Mouse (Mus musculus) midbrain, postnatal 0 days (tissue): ENCODE results near the gene Asxl1. TPM values are rescaled to one million over a fixed set of nuclear protein-coding genes. Genes with fewer than 3 reads are reported as not detected.

Source experiments
- ATAC-seq: fragments of 200-750 bp; cut with Nextera tagmentation; 2 replicates; pipeline ENCODE4 v1.8.0; 2017; ENCODE audit warnings: moderate number of reproducible peaks, mild to moderate bottlenecking, moderate TSS enrichment, moderate library complexity; ENCODE audit not compliant: low FRiP score
- DNase-seq: peaks from one replicate; pipeline ENCODE4 v3.0.0-alpha.2; 2015; ENCODE audit warnings: low spot score
- H3K27ac ChIP-seq: fragments of 300-500 bp; sonication (generic); 2 replicates; pipeline ENCODE4 v1.5.1; 2014; ENCODE audit warnings: low read depth, mild to moderate bottlenecking, low read length, mixed read lengths
- H3K27me3 ChIP-seq: fragments of 300-500 bp; sonication (generic); 2 replicates; pipeline ENCODE4 v1.6.1; 2014; ENCODE audit warnings: low read length, control low read depth, mixed read lengths; ENCODE audit not compliant: insufficient read depth
- H3K36me3 ChIP-seq: fragments of 300-500 bp; sonication (generic); 2 replicates; pipeline ENCODE4 v1.6.1; 2014; ENCODE audit warnings: low read length, control low read depth, mixed read lengths; ENCODE audit not compliant: insufficient read depth
- H3K4me1 ChIP-seq: fragments of 300-500 bp; sonication (generic); 2 replicates; pipeline ENCODE4 v1.6.1; 2014; ENCODE audit warnings: mild to moderate bottlenecking, control low read depth, antibody characterized with exemption, low read length, mixed read lengths; ENCODE audit not compliant: insufficient read depth
- H3K4me2 ChIP-seq: fragments of 300-500 bp; sonication (generic); 2 replicates; pipeline ENCODE4 v1.6.1; 2014; ENCODE audit warnings: low read depth, mild to moderate bottlenecking, low read length, mixed read lengths; ENCODE audit not compliant: poor library complexity, severe bottlenecking
- H3K4me3 ChIP-seq: fragments of 300-500 bp; sonication (generic); 2 replicates; pipeline ENCODE4 v1.5.1; 2014; ENCODE audit warnings: low read depth, mild to moderate bottlenecking, low read length, moderate library complexity
- H3K9ac ChIP-seq: fragments of 300-500 bp; sonication (generic); replicated peaks from 2 replicates; pipeline ENCODE4 v1.6.1; 2014; ENCODE audit warnings: mild to moderate bottlenecking, low read length, moderate library complexity, mixed read lengths; ENCODE audit not compliant: poor library complexity, severe bottlenecking
- H3K9me3 ChIP-seq: fragments of 300-500 bp; sonication (generic); 2 replicates; pipeline ENCODE4 v1.6.1; 2016; ENCODE audit warnings: low read length, control low read depth
- CTCF ChIP-seq: IDR thresholded peaks from 2 replicates; pipeline ENCODE4 v1.5.1; 2016; ENCODE audit warnings: antibody characterized with exemption, mild to moderate bottlenecking
- WGBS: fragments of 180-500 bp; shearing (Covaris S2); extraction: QIAGEN DNeasy Blood & Tissue Kit; methylation state at CpG from one replicate; pipeline ENCODE4 v1.1.7; 2014; 5-methylcytosine and 5-hydroxymethylcytosine counted together
- polyA plus RNA-seq: library from polyadenylated mRNA; unstranded; fragments of >200 nt; fragmentation: Nextera tagmentation; extraction: Ambion mirVana; gene quantifications from 2 replicates; pipeline ENCODE4 v1.2.1, GENCODE M21; 2015
- total RNA-seq: library from RNA; depleted of rRNA; stranded (reverse); fragments of >200 nt; gene quantifications from 2 replicates; pipeline ENCODE4 v1.2.3, GENCODE M21; 2014; rRNA removed

Asxl1 gene
- total and polyA plus RNA-seq, 2 experiments from 2014 or later: 13.4 to 29.0 TPM

- 92% methylated on average over 3 of the region's 3 CpGs for whole genome bisulfite sequencing
- Histone ChIP-seq H3K4me2 (no peak overlapping the region), H3K9me3 (no peaks in the 10 kb centered on the region)
These were observed 102.1 kb downstream of the Asxl1 start for GRCm38 (mm10) chr2:153447719-153448118.

GRCm38 (mm10) chr2:153448519-153448918 is 102.9 kb downstream of the Asxl1 start:
- Histone ChIP-seq H3K27ac (no peak overlapping the region), H3K4me3 (no peak overlapping the region), H3K4me1 (no peaks in the 10 kb centered on the region), H3K27me3 (no peaks in the 10 kb centered on the region), H3K4me2 (no peak overlapping the region), H3K9ac (no peak overlapping the region), H3K36me3 (no peaks in the 10 kb centered on the region), H3K9me3 (no peaks in the 10 kb centered on the region)
- no peak for TF ChIP-seq CTCF
- no peak for DNase-seq
- WGBS: 87% methylated on average over 6 of the region's 6 CpGs
- ATAC-seq: no peak

More at GRCm38 (mm10) chr2:153447719-153448118, 102.1 kb downstream of the Asxl1 start:
- Histone ChIP-seq H3K27ac (no peak overlapping the region), H3K4me1 (peaks cover 2% of the 10 kb centered on the region), H3K27me3 (no peaks in the 10 kb centered on the region), H3K9ac (no peak overlapping the region), H3K36me3 (no peaks in the 10 kb centered on the region), H3K4me3 (no peak overlapping the region)
- no peak for TF ChIP-seq CTCF
- DNase-seq (no peak), ATAC-seq (no peak)

Other genes with a start within 250 kb of the Asxl1 start
- 11.7 and 13.7 TPM in 2 replicates for gene Hck, start 237.4 kb upstream of the Asxl1 start, total RNA-seq
- gene Hck, start 237.4 kb upstream of the Asxl1 start, polyA plus RNA-seq: 8.7 and 9.6 TPM in 2 replicates
- 61.9 and 64.5 TPM in 2 replicates for gene Tm9sf4, start 184.5 kb upstream of the Asxl1 start, total RNA-seq
- 72.2 and 84.2 TPM in 2 replicates for gene Tm9sf4, start 184.5 kb upstream of the Asxl1 start, polyA plus RNA-seq
- 30.1 and 38.8 TPM in 2 replicates for gene Tspyl3, start 120.4 kb upstream of the Asxl1 start, total RNA-seq
- 54.7 and 59.4 TPM in 2 replicates for gene Tspyl3, start 120.4 kb upstream of the Asxl1 start, polyA plus RNA-seq
- gene Plagl2, start 104.4 kb upstream of the Asxl1 start, total RNA-seq: 6.5 and 7.0 TPM in 2 replicates
- 2.5 and 2.9 TPM in 2 replicates for gene Plagl2, start 104.4 kb upstream of the Asxl1 start, polyA plus RNA-seq
- gene Pofut1, start 104.3 kb upstream of the Asxl1 start, total RNA-seq: 18.8 and 24.2 TPM in 2 replicates
- gene Pofut1, start 104.3 kb upstream of the Asxl1 start, polyA plus RNA-seq: 3.2 and 4.6 TPM in 2 replicates
- gene Kif3b, start 54.4 kb upstream of the Asxl1 start, total RNA-seq: 49.5 and 57.3 TPM in 2 replicates
- 19.9 and 20.6 TPM in 2 replicates for gene Kif3b, start 54.4 kb upstream of the Asxl1 start, polyA plus RNA-seq
- gene 4930404H24Rik, start 147.0 kb downstream of the Asxl1 start, total RNA-seq: not detected in 2 replicates
- gene 4930404H24Rik, start 147.0 kb downstream of the Asxl1 start, polyA plus RNA-seq: not detected in 2 replicates
- gene Nol4l, start 184.1 kb downstream of the Asxl1 start, total RNA-seq: 73.1 and 97.7 TPM in 2 replicates
- gene Nol4l, start 184.1 kb downstream of the Asxl1 start, polyA plus RNA-seq: 24.4 and 26.4 TPM in 2 replicates